Mouse (Mus musculus) hindbrain, embryonic 12.5 days (tissue): ENCODE results near the gene Gcnt1. TPM values are rescaled to one million over a fixed set of nuclear protein-coding genes. Genes with fewer than 3 reads are reported as not detected.

Experiments used
- ATAC-seq: fragments of 200-750 bp; cut with Nextera tagmentation; 2 replicates; pipeline ENCODE4 v1.8.0; 2017; ENCODE audit warnings: moderate TSS enrichment; ENCODE audit not compliant: low FRiP score
- H3K27ac ChIP-seq: fragments of 300-500 bp; sonication (generic); 2 replicates; pipeline ENCODE4 v1.5.1; 2016; ENCODE audit warnings: mild to moderate bottlenecking
- H3K27me3 ChIP-seq: fragments of 300-500 bp; sonication (generic); 2 replicates; pipeline ENCODE4 v1.6.1; 2016; ENCODE audit warnings: mild to moderate bottlenecking
- H3K36me3 ChIP-seq: fragments of 300-500 bp; sonication (generic); 2 replicates; pipeline ENCODE4 v1.6.1; 2016; ENCODE audit warnings: mild to moderate bottlenecking
- H3K4me1 ChIP-seq: fragments of 300-500 bp; sonication (generic); 2 replicates; pipeline ENCODE4 v1.6.1; 2016
- H3K4me2 ChIP-seq: fragments of 300-500 bp; sonication (generic); replicated peaks from 2 replicates; pipeline ENCODE4 v1.6.1; 2016; ENCODE audit warnings: mild to moderate bottlenecking
- H3K4me3 ChIP-seq: fragments of 300-500 bp; sonication (generic); 2 replicates; pipeline ENCODE4 v1.5.1; 2016; ENCODE audit warnings: mild to moderate bottlenecking
- H3K9ac ChIP-seq: fragments of 300-500 bp; sonication (generic); 2 replicates; pipeline ENCODE4 v1.6.1; 2016; ENCODE audit warnings: mild to moderate bottlenecking, moderate library complexity
- H3K9me3 ChIP-seq: fragments of 300-500 bp; sonication (generic); replicated peaks from 2 replicates; pipeline ENCODE4 v1.6.1; 2016; ENCODE audit warnings: mild to moderate bottlenecking
- WGBS: fragments of 180-500 bp; shearing (Covaris S2); methylation state at CpG from one replicate; pipeline ENCODE4 v1.1.7; 2016; 5-methylcytosine and 5-hydroxymethylcytosine counted together
- polyA plus RNA-seq: library from polyadenylated mRNA; unstranded; fragments of >200 nt; fragmentation: Nextera tagmentation; extraction: Ambion mirVana; gene quantifications from 2 replicates; pipeline ENCODE4 v1.2.1, GENCODE M21; 2016

Gcnt1 gene
- polyA plus RNA-seq, 1 experiment from 2014 or later = 6.9 TPM

GRCm38 (mm10) chr19:17393841-17394591 lies 21.4 kb upstream of the Gcnt1 start, which contains the start of gene Rfk:
Rfk (plus strand) TSS chr19:17394043.
- H3K4me1 ChIP-seq = no peaks in the 10 kb centered on the region; the same call in 1 of the 2 replicates
- under 1% methylated on average over 82 of the region's 83 CpGs for WGBS

DNA sequence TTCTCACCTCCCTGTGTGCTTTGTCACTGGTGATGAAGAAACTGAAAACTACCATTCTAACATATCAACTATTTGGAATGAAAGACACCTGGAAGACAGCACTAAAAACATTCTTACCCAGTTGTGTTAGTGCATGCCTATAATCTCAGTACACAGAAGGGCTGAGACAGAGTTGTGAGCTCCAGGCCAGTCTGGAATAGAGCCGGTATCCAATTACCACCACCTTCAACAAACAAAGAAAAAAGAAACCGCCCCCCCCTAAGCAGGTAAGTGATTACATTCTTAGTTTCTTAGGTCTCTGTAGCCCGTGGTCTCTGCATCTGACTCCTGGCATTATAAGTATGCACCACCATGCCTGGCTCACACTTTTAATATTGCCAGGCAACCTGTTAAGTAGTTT lies 20.2 kb upstream of the Gcnt1 start:
- Histone ChIP-seq H3K36me3 (no peaks in the 10 kb centered on the region), H3K9me3 (no peaks in the 10 kb centered on the region), H3K9ac (no peak overlapping the region), H3K4me2 (peak overlapping the region; percentile 62; the same call in 1 of the 2 replicates), H3K4me1 (no peaks in the 10 kb centered on the region; the same call in 1 of the 2 replicates), H3K27ac (no peak overlapping the region), H3K27me3 (peaks cover 3% of the 10 kb centered on the region; the same call in 1 of the 2 replicates), H3K4me3 (no peak overlapping the region)
- 17% methylated on average over 3 of the region's 3 CpGs for WGBS
- no peak for ATAC-seq

More at GRCm38 (mm10) chr19:17393841-17394591, 21.4 kb upstream of the Gcnt1 start, which contains the start of gene Rfk:
- no peaks in the 10 kb centered on the region for H3K36me3 ChIP-seq
- H3K4me2 ChIP-seq = peak within 1 kb of the TSS; percentile 62
- peak within 1 kb of the TSS; percentile 86 for H3K9ac ChIP-seq
- peak within 1 kb of the TSS; percentile 76 for H3K27ac ChIP-seq
- no peaks in the 10 kb centered on the region for H3K9me3 ChIP-seq
- peaks cover 3% of the 10 kb centered on the region; the same call in 1 of the 2 replicates for H3K27me3 ChIP-seq
- ATAC-seq = peak; percentile 98
- peak within 1 kb of the TSS; percentile 92 for H3K4me3 ChIP-seq

DNA sequence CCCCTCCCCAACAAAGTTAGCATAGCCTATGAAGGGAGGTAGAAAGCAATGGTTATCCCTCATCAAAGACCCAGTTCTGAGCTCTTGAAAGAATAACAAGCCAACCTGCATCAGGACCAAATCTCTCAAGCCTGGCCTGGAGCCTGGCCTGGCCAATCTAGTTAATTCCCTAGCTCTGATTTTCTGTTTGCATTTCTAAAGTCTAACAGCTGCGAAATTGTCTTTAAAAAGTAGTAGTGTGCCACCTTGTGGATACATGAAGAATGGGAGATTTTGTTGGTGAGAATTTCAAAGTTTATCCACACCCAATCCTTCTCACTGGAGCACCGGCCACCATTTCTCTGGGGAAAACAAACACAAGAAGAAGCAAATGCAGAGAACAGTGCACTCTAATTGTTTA lies 15.8 kb upstream of the Gcnt1 start:
- no peaks in the 10 kb centered on the region for H3K9me3 ChIP-seq
- peaks cover 3% of the 10 kb centered on the region; the same call in 1 of the 2 replicates for H3K27me3 ChIP-seq
- no peak for ATAC-seq
- 18% methylated on average over 2 of the region's 2 CpGs for WGBS
- H3K9ac ChIP-seq = no peak overlapping the region
- no peaks in the 10 kb centered on the region for H3K4me1 ChIP-seq
- H3K27ac ChIP-seq = no peak overlapping the region
- H3K4me2 ChIP-seq = no peak overlapping the region
- no peaks in the 10 kb centered on the region for H3K36me3 ChIP-seq
- no peak overlapping the region for H3K4me3 ChIP-seq

- 28% methylated on average over 6 of the region's 6 CpGs for WGBS
- ATAC-seq = 0 out of 2 replicates have a peak, but pooled peaks have one; percentile 38
Measured at GRCm38 (mm10) chr19:17386424-17386823, 13.8 kb upstream of the Gcnt1 start.

GRCm38 (mm10) chr19:17385426-17385825 lies 12.8 kb upstream of the Gcnt1 start:
- no peaks in the 10 kb centered on the region for H3K9me3 ChIP-seq
- no peaks in the 10 kb centered on the region for H3K4me1 ChIP-seq
- no peaks in the 10 kb centered on the region for H3K36me3 ChIP-seq
- no peak overlapping the region for H3K9ac ChIP-seq
- ATAC-seq = no peak
- no peak overlapping the region for H3K4me3 ChIP-seq
- H3K27me3 ChIP-seq = no peaks in the 10 kb centered on the region
- no peak overlapping the region for H3K27ac ChIP-seq
- no peak overlapping the region for H3K4me2 ChIP-seq
- WGBS = 54% methylated on average over 1 of the region's 1 CpGs

More at GRCm38 (mm10) chr19:17386424-17386823, 13.8 kb upstream of the Gcnt1 start:
- no peaks in the 10 kb centered on the region for H3K4me1 ChIP-seq
- no peaks in the 10 kb centered on the region for H3K9me3 ChIP-seq
- H3K27ac ChIP-seq = no peak overlapping the region
- no peak overlapping the region for H3K4me2 ChIP-seq
- no peak overlapping the region for H3K9ac ChIP-seq
- no peak overlapping the region for H3K4me3 ChIP-seq
- no peaks in the 10 kb centered on the region for H3K36me3 ChIP-seq
- no peaks in the 10 kb centered on the region for H3K27me3 ChIP-seq

DNA sequence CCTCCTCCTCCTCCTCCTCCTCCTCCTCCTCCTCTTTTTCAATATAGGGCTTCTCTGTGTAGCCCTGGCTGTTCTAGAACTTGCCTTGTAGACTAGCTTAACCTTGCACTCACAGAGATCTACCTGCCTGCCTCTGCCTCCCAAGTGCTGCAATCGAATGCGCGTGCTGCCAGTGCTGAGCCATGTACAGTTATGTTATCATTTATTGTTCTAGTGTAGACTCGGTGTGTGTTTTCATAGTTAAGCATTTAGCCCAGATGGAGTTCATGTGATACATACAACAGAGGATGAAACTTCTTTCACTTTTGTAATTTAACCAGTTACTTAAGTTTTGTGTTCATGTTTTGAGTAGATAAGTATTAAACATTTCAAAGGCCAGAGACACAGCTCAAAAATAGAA lies 12.4 kb upstream of the Gcnt1 start:
- Histone ChIP-seq H3K9ac (no peak overlapping the region), H3K4me2 (no peak overlapping the region), H3K4me3 (no peak overlapping the region), H3K36me3 (no peaks in the 10 kb centered on the region), H3K27ac (no peak overlapping the region), H3K27me3 (no peaks in the 10 kb centered on the region), H3K9me3 (no peaks in the 10 kb centered on the region), H3K4me1 (no peaks in the 10 kb centered on the region)
- 98% methylated on average over 4 of the region's 4 CpGs for WGBS
- ATAC-seq = no peak

GRCm38 (mm10) chr19:17382807-17383397 lies 10.3 kb upstream of the Gcnt1 start:
- ATAC-seq = no peak
- no peak overlapping the region for H3K4me2 ChIP-seq
- no peak overlapping the region for H3K27ac ChIP-seq
- 84% methylated on average over 6 of the region's 6 CpGs for WGBS
- H3K9ac ChIP-seq = no peak overlapping the region
- H3K4me3 ChIP-seq = no peak overlapping the region
- no peaks in the 10 kb centered on the region for H3K9me3 ChIP-seq
- H3K4me1 ChIP-seq = no peaks in the 10 kb centered on the region
- H3K36me3 ChIP-seq = no peaks in the 10 kb centered on the region
- H3K27me3 ChIP-seq = no peaks in the 10 kb centered on the region

DNA sequence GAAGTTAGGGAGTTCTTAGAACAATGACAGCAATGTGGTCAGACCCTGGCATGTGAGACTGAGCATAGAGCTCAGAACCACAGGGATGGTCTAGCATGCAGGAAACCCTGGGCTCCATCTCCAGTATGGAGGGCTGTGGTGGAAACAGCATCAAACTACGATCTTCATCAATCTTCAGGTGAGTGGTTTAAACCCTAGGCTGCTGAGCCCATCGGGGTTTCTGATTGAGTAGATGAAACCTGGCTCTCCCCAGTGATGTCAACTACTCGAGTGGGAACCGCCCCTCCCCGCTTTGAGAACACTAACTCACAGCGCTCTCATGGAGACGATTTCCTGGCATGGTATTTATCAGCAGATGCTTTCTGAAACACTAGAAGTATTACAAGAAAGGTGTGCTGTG lies 7.9 kb upstream of the Gcnt1 start:
- Histone ChIP-seq H3K9me3 (no peaks in the 10 kb centered on the region), H3K9ac (no peak overlapping the region), H3K27ac (no peak overlapping the region), H3K4me1 (no peaks in the 10 kb centered on the region), H3K36me3 (no peaks in the 10 kb centered on the region), H3K4me2 (no peak overlapping the region), H3K27me3 (no peaks in the 10 kb centered on the region), H3K4me3 (no peak overlapping the region)
- 77% methylated on average over 7 of the region's 7 CpGs for WGBS
- ATAC-seq = no peak

- Histone ChIP-seq H3K9ac (no peak overlapping the region), H3K27ac (no peak overlapping the region), H3K9me3 (no peaks in the 10 kb centered on the region), H3K27me3 (no peaks in the 10 kb centered on the region), H3K4me3 (no peak overlapping the region), H3K4me1 (no peaks in the 10 kb centered on the region), H3K36me3 (no peaks in the 10 kb centered on the region), H3K4me2 (no peak overlapping the region)
- ATAC-seq = no peak
Measured at GRCm38 (mm10) chr19:17378845-17379244, 6.2 kb upstream of the Gcnt1 start.

GRCm38 (mm10) chr19:17369581-17369980 lies 3.1 kb downstream of the Gcnt1 start:
- WGBS = 40% methylated on average over 7 of the region's 7 CpGs
- Histone ChIP-seq H3K9me3 (no peaks in the 10 kb centered on the region), H3K9ac (no peak overlapping the region), H3K4me2 (no peak overlapping the region), H3K4me3 (no peak overlapping the region), H3K4me1 (no peaks in the 10 kb centered on the region), H3K36me3 (no peaks in the 10 kb centered on the region), H3K27ac (no peak overlapping the region), H3K27me3 (no peaks in the 10 kb centered on the region)
- no peak for ATAC-seq

DNA sequence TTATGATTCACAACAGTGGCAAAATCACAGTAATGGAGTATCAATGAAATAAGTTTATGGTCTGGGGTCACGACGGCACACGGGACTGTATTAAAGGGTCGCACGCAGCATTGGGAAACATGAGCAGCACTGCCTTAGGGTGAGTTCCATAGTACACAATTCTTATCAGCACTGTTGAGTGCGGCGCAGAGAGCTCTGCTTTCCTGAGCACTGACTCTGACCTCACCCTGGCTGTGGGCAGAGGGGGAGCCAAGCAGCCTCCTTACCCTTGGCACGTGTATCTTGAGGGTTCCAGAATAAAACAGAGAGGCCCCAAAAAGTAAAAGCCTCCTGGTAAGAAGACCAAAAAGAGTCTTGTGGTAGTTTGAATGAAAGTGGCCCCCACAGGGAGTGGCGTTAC lies 4.1 kb downstream of the Gcnt1 start:
- Histone ChIP-seq H3K4me3 (no peak overlapping the region), H3K9me3 (no peaks in the 10 kb centered on the region), H3K9ac (no peak overlapping the region), H3K27me3 (no peaks in the 10 kb centered on the region), H3K36me3 (no peaks in the 10 kb centered on the region), H3K27ac (no peak overlapping the region), H3K4me1 (no peaks in the 10 kb centered on the region), H3K4me2 (no peak overlapping the region)
- no peak for ATAC-seq
- WGBS = 95% methylated on average over 9 of the region's 9 CpGs

- H3K4me3 ChIP-seq = no peak overlapping the region
- no peak overlapping the region for H3K4me2 ChIP-seq
- no peaks in the 10 kb centered on the region for H3K36me3 ChIP-seq
- no peak overlapping the region for H3K9ac ChIP-seq
- no peaks in the 10 kb centered on the region for H3K9me3 ChIP-seq
- no peak overlapping the region for H3K27ac ChIP-seq
- 90% methylated on average over 8 of the region's 8 CpGs for WGBS
- no peak for ATAC-seq
- no peaks in the 10 kb centered on the region for H3K27me3 ChIP-seq
- H3K4me1 ChIP-seq = no peaks in the 10 kb centered on the region
Measured at GRCm38 (mm10) chr19:17366364-17367090, 6.1 kb downstream of the Gcnt1 start.
